Mouse (Mus musculus) urinary bladder, postnatal 25 days (tissue): ENCODE data around the gene Myocd.

ENCODE experiments used
- DNase-seq: peaks from one replicate; pipeline ENCODE4 v3.0.0; 2022; ENCODE audit warnings: low spot score

The Myocd gene

GRCm38 (mm10) chr11:65269851-65270473, at the start of gene Myocd:
Gene Myocd (minus strand): TSS chr11:65269989.
- no peak for DNase-seq

GRCm38 (mm10) chr11:65303824-65304223, 34.0 kb upstream of the Myocd start:
- DNase-seq = no peak

GRCm38 (mm10) chr11:65294128-65294833, 24.5 kb upstream of the Myocd start:
- no peak for DNase-seq

GRCm38 (mm10) chr11:65292994-65293393, 23.2 kb upstream of the Myocd start:
- no peak for DNase-seq

GRCm38 (mm10) chr11:65287706-65288105, 17.9 kb upstream of the Myocd start:
- DNase-seq = no peak

- no peak for DNase-seq
Measured at GRCm38 (mm10) chr11:65286211-65286610, 16.4 kb upstream of the Myocd start.

- no peak for DNase-seq
Measured at GRCm38 (mm10) chr11:65275441-65275840, 5.7 kb upstream of the Myocd start.

GRCm38 (mm10) chr11:65271000-65271399, 1.2 kb upstream of the Myocd start:
- DNase-seq = no peak

- no peak for DNase-seq
Measured at GRCm38 (mm10) chr11:65268310-65268709, 1.5 kb downstream of the Myocd start.

GRCm38 (mm10) chr11:65263466-65263865, 6.3 kb downstream of the Myocd start:
- DNase-seq = no peak

GRCm38 (mm10) chr11:65258997-65259396, 10.8 kb downstream of the Myocd start:
- no peak for DNase-seq

GRCm38 (mm10) chr11:65256143-65256542, 13.6 kb downstream of the Myocd start:
- DNase-seq = no peak

- DNase-seq = no peak
Measured at GRCm38 (mm10) chr11:65255564-65255963, 14.2 kb downstream of the Myocd start.

GRCm38 (mm10) chr11:65250366-65250765, 19.4 kb downstream of the Myocd start:
- no peak for DNase-seq

- no peak for DNase-seq
Measured at GRCm38 (mm10) chr11:65246301-65247054, 23.3 kb downstream of the Myocd start.

- DNase-seq = no peak
Measured at GRCm38 (mm10) chr11:65243593-65243992, 26.2 kb downstream of the Myocd start.

- no peak for DNase-seq
Measured at GRCm38 (mm10) chr11:65240521-65240920, 29.3 kb downstream of the Myocd start.

- DNase-seq = no peak
Measured at GRCm38 (mm10) chr11:65237896-65238295, 31.9 kb downstream of the Myocd start.

- DNase-seq = no peak
Measured at GRCm38 (mm10) chr11:65236907-65237306, 32.9 kb downstream of the Myocd start.

- DNase-seq = no peak
Measured at GRCm38 (mm10) chr11:65235374-65235773, 34.4 kb downstream of the Myocd start.

GRCm38 (mm10) chr11:65231771-65232170, 38.0 kb downstream of the Myocd start:
- DNase-seq = no peak

GRCm38 (mm10) chr11:65226766-65227165, 43.0 kb downstream of the Myocd start:
- no peak for DNase-seq
